Mouse (Mus musculus) midbrain, embryonic 14.5 days (tissue): ENCODE measurements around the gene Trip13. TPM values are rescaled to one million over a fixed set of nuclear protein-coding genes. Genes with fewer than 3 reads are reported as not detected.

ENCODE experiments used
- ATAC-seq: fragments of 200-750 bp; cut with Nextera tagmentation; 2 replicates; pipeline ENCODE4 v1.8.0; 2017; ENCODE audit warnings: moderate number of reproducible peaks, moderate library complexity; ENCODE audit not compliant: low FRiP score, low TSS enrichment
- DNase-seq: peaks from one replicate; pipeline ENCODE4 v3.0.0-alpha.2; 2015
- H3K27ac ChIP-seq: fragments of 300-500 bp; sonication (generic); replicated peaks from 2 replicates; pipeline ENCODE4 v1.5.1; 2014; ENCODE audit warnings: mild to moderate bottlenecking, low read depth, low read length, moderate library complexity
- H3K27me3 ChIP-seq: fragments of 300-500 bp; sonication (generic); 2 replicates; pipeline ENCODE4 v1.6.1; 2014; ENCODE audit warnings: low read length, control low read depth, mixed read lengths; ENCODE audit not compliant: control insufficient read depth, insufficient read depth
- H3K36me3 ChIP-seq: fragments of 300-500 bp; sonication (generic); 2 replicates; pipeline ENCODE4 v1.6.1; 2014; ENCODE audit warnings: low read length, control low read depth; ENCODE audit not compliant: control insufficient read depth, insufficient read depth
- H3K4me1 ChIP-seq: fragments of 300-500 bp; sonication (generic); 2 replicates; pipeline ENCODE4 v1.6.1; 2014; ENCODE audit warnings: mild to moderate bottlenecking, antibody characterized with exemption, low read length, control low read depth; ENCODE audit not compliant: control insufficient read depth, insufficient read depth
- H3K4me2 ChIP-seq: fragments of 300-500 bp; sonication (generic); 2 replicates; pipeline ENCODE4 v1.6.1; 2014; ENCODE audit warnings: mild to moderate bottlenecking, low read length, moderate library complexity
- H3K4me3 ChIP-seq: fragments of 300-500 bp; sonication (generic); replicated peaks from 2 replicates; pipeline ENCODE4 v1.5.1; 2014; ENCODE audit warnings: low read depth, low read length
- H3K9ac ChIP-seq: fragments of 300-500 bp; sonication (generic); replicated peaks from 2 replicates; pipeline ENCODE4 v1.6.1; 2014; ENCODE audit warnings: mild to moderate bottlenecking, low read length, moderate library complexity
- H3K9me3 ChIP-seq: fragments of 300-500 bp; sonication (generic); 2 replicates; pipeline ENCODE4 v1.6.1; 2016; ENCODE audit warnings: low read length, control low read depth, mixed read lengths; ENCODE audit not compliant: control insufficient read depth
- WGBS: fragments of 180-500 bp; shearing (Covaris S2); extraction: QIAGEN DNeasy Blood & Tissue Kit; methylation state at CpG from one replicate; pipeline ENCODE4 v1.1.7; 2014; 5-methylcytosine and 5-hydroxymethylcytosine counted together
- microRNA-seq: library from miRNA; unstranded; fragments of <30 nt; microRNA quantifications from one replicate; pipeline ENCODE4, GENCODE M21; 2016
- polyA plus RNA-seq: library from polyadenylated mRNA; unstranded; fragments of >200 nt; fragmentation: Nextera tagmentation; extraction: Ambion mirVana; gene quantifications from 2 replicates; pipeline ENCODE4 v1.2.1, GENCODE M21; 2014

The Trip13 gene
- polyA plus RNA-seq, 1 experiment from 2014 or later = 13.9 TPM

GRCm38 (mm10) chr13:73872159-73872558 lies 65.4 kb downstream of the Trip13 start:
- Histone ChIP-seq H3K36me3 (no peaks in the 10 kb centered on the region), H3K27ac (no peak overlapping the region), H3K9ac (no peak overlapping the region), H3K27me3 (no peaks in the 10 kb centered on the region), H3K9me3 (no peaks in the 10 kb centered on the region), H3K4me2 (no peak overlapping the region), H3K4me1 (no peaks in the 10 kb centered on the region), H3K4me3 (no peak overlapping the region)
- ATAC-seq = no peak
- WGBS = 50% methylated on average over 2 of the region's 2 CpGs
- DNase-seq = no peak

Small RNA genes within 50 kb of the gene (microRNA-seq; reads per million reads assigned to microRNA genes)
- not detected for gene Gm25197

Other genes starting within 250 kb of the Trip13 start
- 0.18 and 0.19 TPM in 2 replicates for gene Slc6a19, start 232.9 kb downstream of the Trip13 start, polyA plus RNA-seq
- 7.0 and 12.6 TPM in 2 replicates for gene Slc12a7, start 204.7 kb downstream of the Trip13 start, polyA plus RNA-seq
- gene Nkd2, start 90.2 kb downstream of the Trip13 start, polyA plus RNA-seq = 11.1 and 12.6 TPM in 2 replicates
- 86.8 and 93.4 TPM in 2 replicates for gene Brd9, start within 50 bp of the Trip13 start, polyA plus RNA-seq
- gene Zdhhc11, start 26.1 kb upstream of the Trip13 start, polyA plus RNA-seq = not detected in 2 replicates
- 8.6 and 12.0 TPM in 2 replicates for gene Tppp, start 71.6 kb upstream of the Trip13 start, polyA plus RNA-seq
- gene Cep72, start 124.5 kb upstream of the Trip13 start, polyA plus RNA-seq = 6.3 and 13.3 TPM in 2 replicates
- gene Slc9a3, start 183.7 kb upstream of the Trip13 start, polyA plus RNA-seq = 0.17 and 0.36 TPM in 2 replicates